Mouse (Mus musculus): ENCODE measurements around the gene Gm3424. TPM values are rescaled to one million over a fixed set of nuclear protein-coding genes. Genes with fewer than 3 reads are reported as not detected.
"Not testable (repeated sequence)": the region's sequence is repeated elsewhere in the genome, so short reads cannot be mapped to it uniquely, and the experiment has no call there.

Gene Gm3424
- not detected in 2 replicates for polyA plus RNA-seq (2014; fragmentation: Nextera tagmentation; extraction: Ambion mirVana)

DNA sequence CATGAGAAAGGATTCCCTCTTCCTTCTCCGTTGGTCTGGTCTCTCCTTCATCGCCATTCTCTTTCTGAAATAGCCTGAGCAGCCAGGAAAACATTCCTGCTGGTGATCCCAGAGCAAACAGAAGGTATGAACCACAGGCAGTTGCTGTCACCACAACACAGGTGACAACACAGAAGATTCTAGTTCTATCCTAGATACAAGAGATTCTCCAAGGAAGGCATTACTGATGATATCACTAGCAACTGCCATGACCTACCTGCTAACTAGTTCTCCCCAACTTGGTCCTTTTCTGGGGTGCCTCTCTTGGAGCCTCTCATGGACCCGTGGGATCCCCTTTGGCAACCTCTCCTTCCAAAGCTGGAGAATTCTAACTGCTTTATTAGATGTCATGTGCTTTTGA lies at the start of gene Gm3424:
Gm3424 (minus strand) TSS at position 101 of the 400 bp plus-strand sequence.
- not testable (repeated sequence) for H3K4me1 ChIP-seq (ENCODE audit: control insufficient read depth in 2 of 2, insufficient read depth in 2 of 2, low read length in 2 of 2); H3K36me3 ChIP-seq (ENCODE audit: control insufficient read depth, insufficient read depth, low read length); H3K4me2 ChIP-seq (ENCODE audit: low read length); H3K4me3 ChIP-seq (ENCODE audit: control insufficient read depth in 1 of 2, insufficient read depth in 1 of 2, low read depth in 1 of 2, low read length in 2 of 2); ATAC-seq (ENCODE audit: insufficient number of reproducible peaks, insufficient read depth, low FRiP score, low read depth); H3K9ac ChIP-seq (ENCODE audit: low read length); H3K27ac ChIP-seq (replicated peaks in 1 of 2; ENCODE audit: control insufficient read depth in 1 of 2, insufficient read depth in 1 of 2, low read depth in 2 of 2, low read length in 2 of 2); H3K27me3 ChIP-seq (ENCODE audit: control insufficient read depth, insufficient read depth, low read length); H3K9me3 ChIP-seq (ENCODE audit: control insufficient read depth, low read length)
- WGBS: no CpG with 5 or more reads among the region's 3 CpGs

- H3K4me2 ChIP-seq (ENCODE audit: low read length): peak overlapping the region; percentile 64
- not testable (repeated sequence) for ATAC-seq (ENCODE audit: insufficient number of reproducible peaks, insufficient read depth, low FRiP score, low read depth); H3K9ac ChIP-seq (ENCODE audit: low read length); H3K27ac ChIP-seq (replicated peaks in 1 of 2; ENCODE audit: control insufficient read depth in 1 of 2, insufficient read depth in 1 of 2, low read depth in 2 of 2, low read length in 2 of 2); H3K36me3 ChIP-seq (ENCODE audit: control insufficient read depth, insufficient read depth, low read length); H3K27me3 ChIP-seq (ENCODE audit: control insufficient read depth, insufficient read depth, low read length); H3K4me1 ChIP-seq (ENCODE audit: control insufficient read depth in 2 of 2, insufficient read depth in 2 of 2, low read length in 2 of 2); H3K9me3 ChIP-seq (ENCODE audit: control insufficient read depth, low read length)
- peak overlapping the region; percentile 30 to 32 for H3K4me3 ChIP-seq (ENCODE audit: control insufficient read depth in 1 of 2, insufficient read depth in 1 of 2, low read depth in 1 of 2, low read length in 2 of 2)
- WGBS: 2% methylated on average over 17 of the region's 28 CpGs
Observed at GRCm38 (mm10) chr14:5879791-5880190, 49.7 kb upstream of the Gm3424 start.

DNA sequence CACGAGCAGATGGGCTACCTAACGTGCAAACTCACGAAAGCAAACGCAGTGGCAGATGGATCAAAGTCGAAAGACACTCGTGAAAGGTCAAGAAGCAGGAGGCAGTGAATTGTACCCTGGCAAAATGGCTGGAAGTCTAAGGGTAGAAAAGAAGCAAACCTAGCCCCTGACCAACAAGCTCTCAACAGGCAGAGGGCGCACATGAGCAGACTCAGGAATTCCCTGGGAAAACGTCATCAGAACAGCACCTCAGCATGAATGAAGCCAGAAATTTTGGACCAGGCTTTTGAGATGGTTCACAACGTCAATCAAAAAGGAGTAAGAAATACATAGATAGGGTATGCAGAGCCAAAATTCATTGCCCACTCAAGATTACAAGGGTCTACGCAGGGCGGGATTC lies 49.0 kb upstream of the Gm3424 start:
- not testable (repeated sequence) for H3K27ac ChIP-seq (replicated peaks in 1 of 2; ENCODE audit: control insufficient read depth in 1 of 2, insufficient read depth in 1 of 2, low read depth in 2 of 2, low read length in 2 of 2); H3K36me3 ChIP-seq (ENCODE audit: control insufficient read depth, insufficient read depth, low read length); H3K4me1 ChIP-seq (ENCODE audit: control insufficient read depth in 2 of 2, insufficient read depth in 2 of 2, low read length in 2 of 2); H3K9me3 ChIP-seq (ENCODE audit: control insufficient read depth, low read length); H3K4me2 ChIP-seq (ENCODE audit: low read length); H3K9ac ChIP-seq (ENCODE audit: low read length); H3K27me3 ChIP-seq (ENCODE audit: control insufficient read depth, insufficient read depth, low read length); H3K4me3 ChIP-seq (ENCODE audit: control insufficient read depth in 1 of 2, insufficient read depth in 1 of 2, low read depth in 1 of 2, low read length in 2 of 2); ATAC-seq (ENCODE audit: insufficient number of reproducible peaks, insufficient read depth, low FRiP score, low read depth)
- WGBS: 13% methylated on average over 4 of the region's 11 CpGs

- not testable (repeated sequence) for H3K9me3 ChIP-seq (ENCODE audit: control insufficient read depth, low read length); H3K27ac ChIP-seq (replicated peaks in 1 of 2; ENCODE audit: control insufficient read depth in 1 of 2, insufficient read depth in 1 of 2, low read depth in 2 of 2, low read length in 2 of 2); H3K4me1 ChIP-seq (ENCODE audit: control insufficient read depth in 2 of 2, insufficient read depth in 2 of 2, low read length in 2 of 2); H3K27me3 ChIP-seq (ENCODE audit: control insufficient read depth, insufficient read depth, low read length); H3K4me3 ChIP-seq (ENCODE audit: control insufficient read depth in 1 of 2, insufficient read depth in 1 of 2, low read depth in 1 of 2, low read length in 2 of 2); H3K9ac ChIP-seq (ENCODE audit: low read length); H3K36me3 ChIP-seq (ENCODE audit: control insufficient read depth, insufficient read depth, low read length); ATAC-seq (ENCODE audit: insufficient number of reproducible peaks, insufficient read depth, low FRiP score, low read depth); H3K4me2 ChIP-seq (ENCODE audit: low read length)
- WGBS: 70% methylated on average over 3 of the region's 3 CpGs
Observed at GRCm38 (mm10) chr14:5855911-5856310, 25.8 kb upstream of the Gm3424 start.

DNA sequence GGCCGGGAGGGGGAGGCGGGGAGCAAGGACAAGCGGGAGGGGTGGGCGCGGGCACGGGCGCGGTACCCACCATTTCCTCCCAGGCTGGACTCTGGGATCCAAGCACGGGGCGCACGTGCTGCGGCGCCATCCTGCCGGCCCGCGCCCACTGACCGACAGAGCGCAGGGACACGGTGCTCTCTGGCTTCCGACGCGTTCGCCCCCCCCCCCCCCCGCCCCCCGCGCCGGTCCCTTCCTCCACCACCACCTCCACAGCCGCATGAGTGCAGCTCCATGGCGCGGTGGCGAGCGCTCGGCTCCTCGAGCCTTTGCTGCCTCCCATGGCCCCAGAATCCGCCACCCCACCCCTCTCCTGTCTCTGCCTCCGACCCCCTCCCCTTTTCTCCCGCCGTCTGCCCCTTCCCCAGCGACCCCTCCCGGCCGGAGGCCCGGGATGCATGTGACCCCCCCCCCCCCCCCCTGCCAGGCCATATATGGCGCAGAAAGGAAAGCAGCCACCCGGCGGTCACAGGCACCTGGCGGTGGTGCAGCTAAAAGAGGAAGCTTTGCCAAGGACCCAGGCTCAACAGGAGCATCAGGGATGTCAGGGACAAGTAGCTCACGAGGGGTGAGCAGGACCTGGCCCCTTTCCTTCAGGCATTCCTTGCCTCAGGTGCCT lies 17.3 kb downstream of the Gm3424 start:
- H3K27ac ChIP-seq (replicated peaks in 1 of 2; ENCODE audit: control insufficient read depth in 1 of 2, insufficient read depth in 1 of 2, low read depth in 2 of 2, low read length in 2 of 2); H3K4me3 ChIP-seq (ENCODE audit: control insufficient read depth in 1 of 2, insufficient read depth in 1 of 2, low read depth in 1 of 2, low read length in 2 of 2); H3K4me2 ChIP-seq (ENCODE audit: low read length); H3K9me3 ChIP-seq (ENCODE audit: control insufficient read depth, low read length); H3K9ac ChIP-seq (ENCODE audit: low read length); H3K27me3 ChIP-seq (ENCODE audit: control insufficient read depth, insufficient read depth, low read length); H3K36me3 ChIP-seq (ENCODE audit: control insufficient read depth, insufficient read depth, low read length); ATAC-seq (ENCODE audit: insufficient number of reproducible peaks, insufficient read depth, low FRiP score, low read depth); H3K4me1 ChIP-seq (ENCODE audit: control insufficient read depth in 2 of 2, insufficient read depth in 2 of 2, low read length in 2 of 2): not testable (repeated sequence)
- WGBS: no CpG with 5 or more reads among the region's 47 CpGs

DNA sequence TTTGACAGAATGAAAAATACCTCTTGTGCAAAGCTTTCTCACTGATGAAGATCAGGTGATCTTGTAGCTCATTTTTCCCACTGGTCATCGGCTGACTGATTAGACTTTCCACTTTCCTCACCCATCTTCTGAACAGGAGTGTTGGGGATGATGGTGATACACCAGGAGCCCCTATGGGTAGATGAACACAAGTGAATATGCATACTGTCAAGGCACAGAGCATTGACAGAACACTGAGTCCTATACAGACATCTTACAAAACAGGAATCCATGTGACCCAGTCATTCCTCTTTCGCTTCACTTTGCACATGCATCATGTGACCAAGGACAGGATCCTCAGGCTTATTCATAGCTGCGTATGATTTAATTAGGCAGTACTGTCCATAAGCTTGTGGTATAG lies 22.2 kb downstream of the Gm3424 start, which contains the start of gene Gm3383:
Gm3383 (minus strand) TSS at position 101 of the 400 bp plus-strand sequence.
- not testable (repeated sequence) for ATAC-seq (ENCODE audit: insufficient number of reproducible peaks, insufficient read depth, low FRiP score, low read depth); H3K27me3 ChIP-seq (ENCODE audit: control insufficient read depth, insufficient read depth, low read length); H3K4me2 ChIP-seq (ENCODE audit: low read length); H3K4me3 ChIP-seq (ENCODE audit: control insufficient read depth in 1 of 2, insufficient read depth in 1 of 2, low read depth in 1 of 2, low read length in 2 of 2); H3K27ac ChIP-seq (replicated peaks in 1 of 2; ENCODE audit: control insufficient read depth in 1 of 2, insufficient read depth in 1 of 2, low read depth in 2 of 2, low read length in 2 of 2); H3K9ac ChIP-seq (ENCODE audit: low read length); H3K4me1 ChIP-seq (ENCODE audit: control insufficient read depth in 2 of 2, insufficient read depth in 2 of 2, low read length in 2 of 2); H3K36me3 ChIP-seq (ENCODE audit: control insufficient read depth, insufficient read depth, low read length); H3K9me3 ChIP-seq (ENCODE audit: control insufficient read depth, low read length)
- WGBS: no CpG with 5 or more reads among the region's 3 CpGs

Other genes starting within 250 kb of the Gm3424 start
- not detected in 2 replicates for gene Gm8265, start 197.3 kb downstream of the Gm3424 start, polyA plus RNA-seq (2014; fragmentation: Nextera tagmentation; extraction: Ambion mirVana)
- not detected in 2 replicates for gene Gm9603, start 142.9 kb downstream of the Gm3424 start, polyA plus RNA-seq (2014; fragmentation: Nextera tagmentation; extraction: Ambion mirVana)
- 0.27 TPM in 1 of 2 replicates, not detected in the other for gene Gm3373, start 88.8 kb downstream of the Gm3424 start, polyA plus RNA-seq (2014; fragmentation: Nextera tagmentation; extraction: Ambion mirVana)
- gene Gm3383, start 22.3 kb downstream of the Gm3424 start, polyA plus RNA-seq (2014; fragmentation: Nextera tagmentation; extraction: Ambion mirVana): 0.62 and 1.3 TPM in 2 replicates
- gene Gm8237, start 50.1 kb upstream of the Gm3424 start, polyA plus RNA-seq (2014; fragmentation: Nextera tagmentation; extraction: Ambion mirVana): not detected in 2 replicates
- 0.38 and 0.61 TPM in 2 replicates for gene Gm3248, start 131.4 kb upstream of the Gm3424 start, polyA plus RNA-seq (2014; fragmentation: Nextera tagmentation; extraction: Ambion mirVana)
- not detected in 2 replicates for gene Gm3453, start 148.8 kb upstream of the Gm3424 start, polyA plus RNA-seq (2014; fragmentation: Nextera tagmentation; extraction: Ambion mirVana)
- not detected in 2 replicates for gene Gm6337, start 227.9 kb upstream of the Gm3424 start, polyA plus RNA-seq (2014; fragmentation: Nextera tagmentation; extraction: Ambion mirVana)

Measured in heart, embryonic 14.5 days (tissue).